Mouse (Mus musculus) erythroblast, adult 5-6 weeks (primary cell): Measurements from ENCODE around the gene Serhl. TPM values are rescaled to one million over a fixed set of nuclear protein-coding genes. Genes with fewer than 3 reads are reported as not detected.
A peak's percentile ranks its signal among the peaks of the same experiment; 100 is the strongest.

ENCODE experiments used
- ATAC-seq: replicated peaks from 2 replicates; pipeline ENCODE4 v1.8.0; 2016; ENCODE audit warnings: moderate number of reproducible peaks, mild to moderate bottlenecking, moderate TSS enrichment, inconsistent platforms; ENCODE audit not compliant: poor library complexity, low FRiP score, severe bottlenecking
- total RNA-seq, 2 experiments: library from RNA; stranded (forward) in 1 of 2; stranded (reverse) in 1 of 2; fragments of 150-400 nt in 1 of 2; fragments of 200-764, 138-1000 nt in 1 of 2; gene quantifications; 2 replicates each; pipeline versions ENCODE4 v1.2.3 to v1.2.4; 2015 to 2017; ENCODE audit warnings: low replicate concordance in 2 of 2

The Serhl gene
- total RNA-seq, 2 experiments from 2014 or later = 18.3 to 19.4 TPM

DNA sequence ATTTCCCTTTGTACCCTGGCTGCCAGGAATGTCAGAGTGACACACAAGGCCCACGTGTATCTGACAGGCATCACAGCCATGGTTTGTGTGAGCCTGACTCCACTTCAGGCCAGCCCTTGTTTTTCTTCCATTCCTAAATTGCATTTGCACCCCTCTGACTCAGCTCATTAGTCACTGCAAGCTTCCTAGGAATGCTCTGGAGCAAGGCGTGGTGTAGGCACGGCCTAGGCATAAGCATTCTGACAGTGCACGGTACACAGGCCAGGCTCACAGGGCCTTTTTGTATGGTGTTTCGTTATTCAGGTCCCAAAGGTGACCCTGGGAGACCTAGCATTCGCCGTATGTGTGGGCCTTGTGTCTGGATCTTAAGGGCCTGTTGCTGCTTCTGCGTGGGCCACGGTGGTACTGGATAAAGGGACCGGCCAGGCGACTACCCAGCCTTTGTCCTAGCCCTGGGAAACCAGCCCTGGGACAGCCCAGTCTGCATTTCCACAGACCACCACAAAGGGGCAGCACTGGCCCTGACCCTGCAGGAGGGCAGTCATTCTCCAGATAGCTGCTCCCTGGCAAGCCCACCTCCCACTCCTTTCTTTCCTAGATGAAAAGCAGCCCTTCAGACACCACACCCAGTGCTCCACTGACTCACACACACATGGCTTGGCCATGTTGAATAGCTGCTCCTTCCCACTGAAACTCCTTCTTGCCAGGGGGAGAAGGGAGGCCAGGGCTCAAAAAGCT lies 67.8 kb downstream of the Serhl start:
- peak; percentile 50; the same call in 1 of the 2 replicates for ATAC-seq

DNA sequence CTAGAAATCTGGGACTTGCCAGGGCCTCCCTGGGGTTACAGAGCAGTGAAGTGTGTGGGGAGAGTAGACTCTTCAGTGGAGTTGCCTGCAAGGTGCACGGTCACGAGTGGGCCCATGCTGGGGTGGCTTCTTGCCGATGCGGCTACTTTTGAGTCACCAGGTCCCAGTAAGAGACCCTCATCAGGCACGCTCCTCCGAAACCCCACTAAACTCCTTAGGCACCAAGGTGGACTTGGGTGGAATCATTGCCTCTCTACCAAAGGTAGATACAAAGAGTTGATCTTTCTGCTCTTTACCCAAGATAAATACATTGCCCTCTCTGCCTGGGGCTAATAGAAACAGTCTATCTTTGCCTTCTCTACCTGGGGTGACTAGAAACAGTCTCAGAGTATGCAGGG lies 68.4 kb downstream of the Serhl start:
- no peak for ATAC-seq

DNA sequence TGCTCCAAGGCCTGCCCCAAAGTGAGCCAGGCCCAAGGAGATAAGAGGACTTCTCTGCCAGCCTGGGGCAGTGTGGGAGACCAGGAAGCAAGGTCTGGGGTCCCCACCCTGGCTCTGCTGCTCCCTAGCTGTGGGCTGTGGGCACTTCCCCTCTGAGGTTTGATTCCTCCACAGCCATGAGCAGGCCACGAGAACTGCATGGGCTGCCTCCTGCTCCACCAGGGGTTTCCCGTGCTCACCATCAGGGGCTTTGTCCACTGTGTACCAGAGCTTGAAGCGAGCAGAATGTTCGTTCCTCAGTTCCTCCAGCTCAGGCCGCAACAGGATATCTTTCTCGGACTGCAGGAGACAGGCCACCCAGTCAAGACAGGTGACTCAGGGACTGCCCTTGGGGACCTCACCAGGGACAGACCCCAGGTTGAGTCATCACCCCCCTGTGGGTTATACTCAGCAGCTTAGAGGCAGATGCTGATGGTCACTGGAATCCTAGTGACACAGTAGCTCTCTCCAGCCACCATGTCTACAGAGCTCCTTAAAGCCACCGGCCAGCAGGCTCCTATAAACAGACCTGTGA lies 69.4 kb downstream of the Serhl start:
- ATAC-seq = 0 out of 2 replicates have a peak, but pooled peaks have one; percentile 20

DNA sequence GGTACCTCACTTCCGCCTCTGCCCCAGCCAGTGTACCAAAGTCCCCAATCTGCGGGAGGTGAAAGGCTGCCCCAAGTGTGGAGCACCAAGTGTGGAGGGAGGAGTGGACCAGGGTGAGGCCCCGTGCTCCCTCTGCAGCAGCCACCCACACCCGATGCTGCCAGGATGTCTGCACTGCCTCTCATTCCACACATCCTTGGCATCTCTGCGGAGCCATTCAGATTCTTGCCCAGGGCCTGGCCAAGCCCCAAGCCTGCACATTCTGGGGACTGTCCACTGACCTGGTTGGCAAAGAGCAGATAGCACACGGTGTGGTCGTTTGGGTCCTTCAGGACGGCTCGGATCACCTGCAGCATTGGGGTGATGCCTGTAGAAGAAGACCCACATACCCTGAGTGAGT lies 70.5 kb downstream of the Serhl start:
- no peak for ATAC-seq

DNA sequence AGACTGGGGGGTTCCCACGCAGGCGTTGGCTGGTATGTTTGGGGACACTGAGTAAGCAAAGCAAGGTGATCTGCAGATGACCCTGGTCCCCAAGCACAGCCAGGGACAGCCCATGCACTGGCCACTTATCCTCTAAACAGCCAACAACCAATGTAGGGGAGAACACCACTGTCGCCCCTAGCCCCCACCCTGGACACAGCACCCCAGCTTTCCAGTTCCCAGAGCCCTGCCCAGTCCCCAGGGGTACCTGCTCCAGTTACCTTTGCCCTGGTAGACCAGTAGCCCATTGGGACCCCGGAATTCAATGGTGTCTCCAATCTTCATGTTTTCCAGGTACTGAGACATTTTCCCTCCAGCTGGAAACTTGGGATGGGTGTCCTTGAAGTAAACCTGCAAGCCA lies 71.3 kb downstream of the Serhl start:
- ATAC-seq = no peak

DNA sequence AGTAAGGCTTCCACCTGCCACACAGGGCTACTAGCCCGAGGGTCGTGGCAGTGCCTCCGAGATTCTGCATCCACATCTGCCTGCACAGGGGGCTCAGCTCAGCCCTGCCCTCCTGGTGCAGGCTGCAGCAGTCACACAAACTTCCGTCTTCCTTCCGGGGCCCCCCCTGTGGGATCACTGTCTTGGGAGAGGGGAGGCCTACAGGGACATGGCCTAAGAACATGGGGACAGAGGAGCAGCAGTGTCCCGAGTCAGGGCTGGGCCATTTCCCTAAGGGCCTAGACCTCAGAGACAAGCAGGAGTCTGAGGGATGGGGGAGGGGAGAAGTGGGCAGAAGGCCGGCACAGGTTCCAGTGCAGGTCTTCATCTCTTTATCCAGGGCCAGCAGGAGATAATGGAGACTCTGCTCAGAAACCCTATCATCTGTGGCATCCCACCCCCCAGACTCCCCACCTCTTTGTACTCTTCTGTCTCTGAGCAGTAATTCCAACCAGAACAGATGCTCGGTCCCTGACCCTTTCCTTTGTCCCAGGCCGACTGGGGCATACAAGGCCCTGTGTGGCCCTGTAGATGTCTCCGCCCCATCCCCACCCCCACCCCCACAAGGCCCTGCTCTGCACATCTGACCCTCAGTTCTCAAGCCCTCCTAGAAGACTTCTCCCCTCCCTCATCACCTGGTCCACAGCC lies 71.9 kb downstream of the Serhl start:
- no peak for ATAC-seq

DNA sequence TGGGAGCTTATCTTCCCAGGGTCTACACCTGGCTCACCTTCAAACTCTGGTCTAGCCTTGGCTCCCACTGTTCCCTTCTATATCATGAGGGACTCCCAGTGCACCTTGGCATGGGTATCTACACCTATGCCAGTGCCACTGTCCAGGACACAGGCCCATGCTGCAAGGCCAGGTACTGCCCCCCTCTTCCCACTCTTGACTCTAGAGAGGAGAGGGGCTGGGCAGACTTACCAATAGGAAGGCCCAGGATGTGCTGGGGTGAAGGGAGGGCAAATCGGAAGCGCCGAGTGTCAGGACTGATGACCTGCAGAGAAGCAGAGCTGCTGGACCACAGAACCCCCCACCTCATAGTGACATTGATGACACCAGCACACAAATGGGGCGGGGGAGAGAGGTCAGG lies 72.7 kb downstream of the Serhl start:
- no peak for ATAC-seq

DNA sequence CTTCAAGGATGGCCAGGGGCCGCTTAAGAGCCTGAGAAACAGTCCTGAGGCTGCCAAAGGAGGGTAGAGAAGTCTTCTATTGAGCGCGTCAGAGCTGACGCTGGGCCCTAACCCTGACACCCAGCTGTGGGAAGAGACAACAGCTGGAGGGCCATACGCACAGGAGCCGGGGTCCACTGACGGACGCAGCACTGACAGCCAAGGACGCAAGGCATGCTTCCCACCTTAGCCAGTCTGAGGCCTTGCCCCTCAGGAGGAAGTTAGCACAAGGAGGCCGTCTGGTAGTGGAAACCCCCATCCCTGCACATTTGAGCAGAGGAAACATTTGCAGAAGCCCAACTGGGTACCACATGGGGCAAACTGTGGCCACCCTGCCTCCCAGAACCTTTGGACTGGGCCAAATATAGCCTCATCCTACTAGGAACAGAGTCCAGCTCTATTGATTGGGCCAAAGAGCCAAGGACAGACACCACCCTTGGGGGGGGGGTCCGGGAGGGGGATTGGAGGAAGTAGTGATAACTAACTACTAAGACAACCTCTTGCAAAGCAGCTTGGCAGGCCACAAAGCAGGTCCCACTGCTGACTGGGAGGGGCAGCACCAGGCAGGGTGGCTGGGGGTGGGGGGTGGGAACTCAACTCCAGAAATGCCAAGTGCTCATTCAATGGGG lies 73.6 kb downstream of the Serhl start:
- no peak for ATAC-seq

DNA sequence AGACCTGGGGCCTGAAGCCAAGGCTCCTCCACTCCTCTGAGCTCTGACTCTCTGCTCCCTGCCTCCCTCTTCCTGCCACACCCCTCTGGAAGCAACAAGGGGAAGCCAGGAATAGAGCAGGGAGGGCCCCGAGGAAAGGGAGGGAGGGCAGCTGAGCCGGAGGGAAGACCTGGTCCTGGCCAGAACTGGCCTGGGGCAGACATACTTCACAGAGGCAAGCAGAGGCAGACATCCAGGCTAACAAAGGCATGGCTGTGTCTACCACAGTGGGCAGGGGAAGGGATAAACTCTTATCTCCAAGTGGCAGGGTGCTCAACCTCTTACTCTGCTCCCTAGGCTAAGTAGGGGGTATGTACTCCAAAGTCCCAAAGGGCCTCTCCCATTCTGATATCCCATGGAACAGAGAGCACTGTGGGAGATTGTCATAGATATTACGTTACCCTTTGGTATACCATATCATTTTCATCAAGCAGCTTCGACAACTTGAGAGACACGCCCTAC lies 75.7 kb downstream of the Serhl start:
- ATAC-seq = peak; percentile 18; the same call in 1 of the 2 replicates

DNA sequence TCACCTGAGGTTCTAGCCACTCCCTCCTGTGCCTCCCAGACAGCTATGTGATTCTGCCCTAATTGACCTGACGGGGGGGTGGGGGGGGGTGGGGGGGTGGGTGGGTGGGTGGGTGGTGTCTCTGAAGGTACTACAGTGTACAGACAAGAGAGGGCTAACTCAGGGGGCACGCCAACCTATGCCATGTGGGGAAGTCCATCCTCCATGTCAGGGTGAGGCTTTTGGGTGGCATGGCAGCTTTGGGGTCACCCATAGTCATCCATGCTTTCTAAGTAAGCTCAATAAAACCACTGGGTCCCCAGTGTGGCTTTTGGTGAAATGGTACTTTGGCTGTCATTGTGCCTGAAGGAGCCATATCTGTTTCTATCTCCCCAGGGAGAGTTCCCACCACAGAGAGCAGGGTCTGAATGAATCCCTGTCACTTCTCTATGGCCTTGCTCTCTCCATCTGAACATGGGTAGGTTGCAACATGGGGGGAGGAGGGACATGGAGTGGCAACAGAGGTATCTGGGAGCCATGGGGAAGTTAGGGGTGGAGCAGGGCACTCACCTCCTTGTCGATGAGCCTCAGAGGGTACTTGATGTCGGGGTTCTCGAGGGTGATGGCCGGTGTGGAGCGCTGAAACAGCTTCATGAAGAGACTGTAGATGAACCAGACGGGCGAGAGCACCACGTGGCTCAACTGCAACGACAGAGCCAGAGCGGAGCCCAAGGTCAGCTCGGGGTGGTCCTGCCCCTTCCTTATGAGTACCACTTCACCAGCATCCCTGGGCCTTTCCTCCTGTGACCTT lies 76.4 kb downstream of the Serhl start:
- no peak for ATAC-seq

Other genes with a start within 250 kb of the Serhl start
- 20.5 and 22.1 TPM in 2 replicates for gene Tcf20, start 101.6 kb upstream of the Serhl start, total RNA-seq (2015; ENCODE audit: low replicate concordance)
- 37.1 and 43.8 TPM in 2 replicates for gene Tcf20, start 101.6 kb upstream of the Serhl start, total RNA-seq (2017; ENCODE audit: low replicate concordance)
- gene Nfam1, start 56.2 kb upstream of the Serhl start, total RNA-seq (2015; ENCODE audit: low replicate concordance) = 26.3 and 27.6 TPM in 2 replicates
- gene Nfam1, start 56.2 kb upstream of the Serhl start, total RNA-seq (2017; ENCODE audit: low replicate concordance) = 18.4 and 30.1 TPM in 2 replicates
- 3.3 and 13.0 TPM in 2 replicates for gene Rrp7a, start 33.3 kb downstream of the Serhl start, total RNA-seq (2015; ENCODE audit: low replicate concordance)
- 9.1 and 30.8 TPM in 2 replicates for gene Rrp7a, start 33.3 kb downstream of the Serhl start, total RNA-seq (2017; ENCODE audit: low replicate concordance)
- gene Poldip3, start 59.9 kb downstream of the Serhl start, total RNA-seq (2015; ENCODE audit: low replicate concordance) = 27.4 and 35.7 TPM in 2 replicates
- 52.5 and 62.3 TPM in 2 replicates for gene Poldip3, start 59.9 kb downstream of the Serhl start, total RNA-seq (2017; ENCODE audit: low replicate concordance)
- 71.7 and 84.2 TPM in 2 replicates for gene Cyb5r3, start 83.1 kb downstream of the Serhl start, total RNA-seq (2015; ENCODE audit: low replicate concordance)
- 40.7 and 52.0 TPM in 2 replicates for gene Cyb5r3, start 83.1 kb downstream of the Serhl start, total RNA-seq (2017; ENCODE audit: low replicate concordance)
- gene A4galt, start 162.3 kb downstream of the Serhl start, total RNA-seq (2015; ENCODE audit: low replicate concordance) = not detected in 2 replicates
- 0.28 and 0.34 TPM in 2 replicates for gene A4galt, start 162.3 kb downstream of the Serhl start, total RNA-seq (2017; ENCODE audit: low replicate concordance)